Mouse (Mus musculus): Measurements from ENCODE around the gene Fanci. TPM values are rescaled to one million over a fixed set of nuclear protein-coding genes. Genes with fewer than 3 reads are reported as not detected.

Fanci gene
- polyA plus RNA-seq, 1 experiment from 2014 or later = 7.4 TPM

DNA sequence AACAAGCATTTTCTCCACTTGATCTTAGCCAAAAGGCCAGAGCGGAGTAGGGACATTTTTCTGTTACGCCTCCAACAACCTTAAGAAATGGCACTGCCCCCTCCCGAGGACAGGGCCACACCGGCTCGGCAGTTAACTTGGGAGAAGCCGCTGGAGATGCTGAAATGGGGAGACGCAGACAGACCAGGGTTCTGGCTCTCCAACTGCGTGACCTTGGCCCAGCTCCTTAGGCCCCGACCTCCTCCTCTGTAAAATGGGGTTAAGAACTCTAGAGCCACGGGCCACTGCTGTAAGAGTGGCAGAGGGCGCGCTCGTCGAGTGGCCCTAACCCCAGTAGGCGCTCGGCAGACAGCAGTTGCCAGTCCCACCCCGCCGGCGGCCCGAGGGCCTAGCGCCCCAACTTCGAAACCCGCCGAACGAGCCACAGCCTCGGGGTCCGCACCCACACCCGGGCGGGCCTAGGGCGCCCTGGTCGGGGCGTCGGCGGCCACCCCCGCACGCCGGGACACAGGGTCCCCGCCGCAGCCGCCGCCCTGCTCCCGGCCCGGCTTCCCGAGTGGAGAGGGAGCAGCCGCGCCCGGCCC, 73.8 kb downstream of the Fanci start:
- WGBS (ENCODE audit: insufficient replicate concordance) = under 1% methylated on average over 43 of the region's 47 CpGs

DNA sequence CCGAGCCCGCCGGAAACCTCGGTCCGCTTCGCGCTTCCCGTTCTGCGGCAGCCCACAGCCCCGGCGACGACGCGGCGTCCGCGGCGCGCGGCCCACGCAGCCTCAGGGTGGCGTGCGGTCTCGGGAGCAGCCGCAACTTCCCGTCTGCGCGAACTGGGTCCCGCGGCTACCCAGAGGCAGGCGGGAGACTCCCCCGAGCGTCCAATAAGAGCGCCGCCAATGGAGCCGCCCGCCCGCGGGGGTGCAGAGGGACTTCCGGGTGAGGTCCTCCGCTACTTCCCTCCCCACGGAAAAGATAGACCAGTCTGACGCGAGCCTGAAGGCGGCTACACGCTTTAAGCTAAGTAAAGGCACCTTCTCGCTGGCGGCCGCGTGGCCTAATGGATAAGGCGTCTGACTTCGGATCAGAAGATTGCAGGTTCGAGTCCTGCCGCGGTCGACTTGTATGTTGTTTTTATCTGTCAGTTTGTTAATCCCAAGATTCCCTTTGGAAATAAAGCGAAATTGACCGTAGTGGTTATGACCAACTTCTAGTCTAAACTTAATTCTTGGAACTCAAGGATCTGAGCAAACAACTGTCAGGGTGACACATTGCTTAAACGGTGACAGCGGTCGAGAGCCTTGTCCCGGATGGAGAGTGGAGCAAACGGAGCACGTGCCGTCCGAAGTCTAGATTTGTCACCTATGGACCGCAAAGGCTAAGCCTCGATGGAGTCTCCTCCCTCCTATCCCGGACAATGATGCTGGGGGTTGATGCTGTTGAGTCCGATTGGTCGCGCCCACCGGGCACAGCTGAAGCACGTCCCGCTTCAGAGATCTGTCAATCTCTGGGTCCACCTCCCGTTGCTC, 74.5 kb downstream of the Fanci start, which contains the start of gene Polg:
Gene Polg (minus strand): TSS at position 310 of the 849 bp plus-strand sequence.
- peak; percentile 94 for ATAC-seq (ENCODE audit: low read depth)
- Histone ChIP-seq H3K9ac (ENCODE audit: low read depth, low read length) (peak within 1 kb of the TSS; percentile 82), H3K9me3 (replicated peaks; ENCODE audit: control insufficient read depth, low read length) (no peaks in the 10 kb centered on the region), H3K27me3 (ENCODE audit: control insufficient read depth, insufficient read depth, low read depth, low read length) (peaks cover 4% of the 10 kb centered on the region; the same call in 1 of the 2 replicates), H3K4me2 (ENCODE audit: low read depth, low read length) (peak within 1 kb of the TSS; percentile 93), H3K4me1 (ENCODE audit: control insufficient read depth, low read depth, low read length) (peaks cover 25% of the 10 kb centered on the region), H3K36me3 (ENCODE audit: control insufficient read depth, insufficient read depth) (peaks cover 9% of the 10 kb centered on the region), H3K4me3 (ENCODE audit: low read depth, low read length) (peak within 1 kb of the TSS; percentile 86), H3K27ac (ENCODE audit: low read length) (peak within 1 kb of the TSS; percentile 83)
- under 1% methylated on average over 68 of the region's 76 CpGs for WGBS (ENCODE audit: insufficient replicate concordance)

More for the DNA sequence above, 73.8 kb downstream of the Fanci start:
- H3K27me3 ChIP-seq (ENCODE audit: control insufficient read depth, insufficient read depth, low read depth, low read length) = peaks cover 4% of the 10 kb centered on the region; the same call in 1 of the 2 replicates
- peak overlapping the region; percentile 86 for H3K4me3 ChIP-seq (ENCODE audit: low read depth, low read length)
- peak overlapping the region; percentile 83 for H3K27ac ChIP-seq (ENCODE audit: low read length)
- H3K9me3 ChIP-seq (replicated peaks; ENCODE audit: control insufficient read depth, low read length) = no peaks in the 10 kb centered on the region
- H3K36me3 ChIP-seq (ENCODE audit: control insufficient read depth, insufficient read depth) = peaks cover 11% of the 10 kb centered on the region
- H3K9ac ChIP-seq (ENCODE audit: low read depth, low read length) = peak overlapping the region; percentile 82
- H3K4me1 ChIP-seq (ENCODE audit: control insufficient read depth, low read depth, low read length) = peaks cover 25% of the 10 kb centered on the region
- H3K4me2 ChIP-seq (ENCODE audit: low read depth, low read length) = peak overlapping the region; percentile 93
- ATAC-seq (ENCODE audit: low read depth) = peak; percentile 19

DNA sequence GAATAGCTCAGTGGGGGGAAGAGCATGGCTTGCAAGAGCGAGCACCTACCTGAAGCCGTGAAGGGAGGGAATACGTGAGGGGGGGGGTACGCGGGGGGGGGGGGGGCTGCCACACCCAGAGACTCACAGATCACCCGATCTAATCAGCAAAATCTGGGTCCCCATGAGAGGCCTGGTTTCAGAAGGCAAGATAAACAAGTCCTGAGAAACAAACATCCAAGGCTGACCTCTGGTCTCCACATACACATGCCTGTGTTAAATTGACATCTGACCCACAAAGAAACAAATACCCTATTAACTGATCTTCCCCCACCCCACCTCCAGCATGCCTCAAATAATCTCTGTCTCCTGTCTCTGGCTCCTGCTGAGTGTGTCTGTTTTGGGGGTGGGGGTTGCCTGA, 76.2 kb downstream of the Fanci start:
- 13% methylated on average over 3 of the region's 6 CpGs for WGBS (ENCODE audit: insufficient replicate concordance)

DNA sequence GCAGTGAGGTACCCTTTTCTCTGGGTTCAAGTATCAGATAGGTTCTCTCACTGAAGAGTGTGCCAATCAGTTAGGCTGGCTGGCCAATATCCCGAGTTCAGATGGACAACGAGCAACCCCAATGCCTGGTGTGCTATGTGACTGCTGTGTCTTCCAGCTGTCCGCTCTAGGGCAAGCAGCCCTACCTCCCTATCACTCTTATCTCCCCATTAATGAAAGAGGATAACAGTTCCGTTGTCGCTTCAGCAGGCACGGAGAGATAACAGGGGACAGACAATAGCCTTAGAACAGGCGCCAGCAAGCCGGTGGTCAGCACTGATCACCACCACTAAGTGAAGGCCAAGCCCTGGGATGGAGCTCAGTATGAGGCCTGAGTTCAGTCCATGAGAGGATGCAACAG, 77.3 kb downstream of the Fanci start:
- H3K27me3 ChIP-seq (ENCODE audit: control insufficient read depth, insufficient read depth, low read depth, low read length) = peaks cover 4% of the 10 kb centered on the region; the same call in 1 of the 2 replicates
- peaks cover 24% of the 10 kb centered on the region for H3K4me1 ChIP-seq (ENCODE audit: control insufficient read depth, low read depth, low read length)
- WGBS (ENCODE audit: insufficient replicate concordance) = 15% methylated on average over 8 of the region's 8 CpGs
- no peak overlapping the region for H3K9ac ChIP-seq (ENCODE audit: low read depth, low read length)
- H3K36me3 ChIP-seq (ENCODE audit: control insufficient read depth, insufficient read depth) = no peaks in the 10 kb centered on the region
- H3K27ac ChIP-seq (ENCODE audit: low read length) = no peak overlapping the region
- ATAC-seq (ENCODE audit: low read depth) = no peak
- H3K4me3 ChIP-seq (ENCODE audit: low read depth, low read length) = no peak overlapping the region
- no peak overlapping the region; the same call in 1 of the 2 replicates for H3K4me2 ChIP-seq (ENCODE audit: low read depth, low read length)
- H3K9me3 ChIP-seq (replicated peaks; ENCODE audit: control insufficient read depth, low read length) = no peaks in the 10 kb centered on the region

More for the DNA sequence above, 76.2 kb downstream of the Fanci start:
- Histone ChIP-seq H3K27ac (ENCODE audit: low read length) (no peak overlapping the region), H3K4me3 (ENCODE audit: low read depth, low read length) (no peak overlapping the region), H3K4me1 (ENCODE audit: control insufficient read depth, low read depth, low read length) (peaks cover 25% of the 10 kb centered on the region), H3K4me2 (ENCODE audit: low read depth, low read length) (peak overlapping the region; percentile 38; the same call in 1 of the 2 replicates), H3K36me3 (ENCODE audit: control insufficient read depth, insufficient read depth) (no peaks in the 10 kb centered on the region), H3K9ac (ENCODE audit: low read depth, low read length) (no peak overlapping the region), H3K27me3 (ENCODE audit: control insufficient read depth, insufficient read depth, low read depth, low read length) (peaks cover 4% of the 10 kb centered on the region; the same call in 1 of the 2 replicates), H3K9me3 (replicated peaks; ENCODE audit: control insufficient read depth, low read length) (no peaks in the 10 kb centered on the region)
- no peak for ATAC-seq (ENCODE audit: low read depth)

DNA sequence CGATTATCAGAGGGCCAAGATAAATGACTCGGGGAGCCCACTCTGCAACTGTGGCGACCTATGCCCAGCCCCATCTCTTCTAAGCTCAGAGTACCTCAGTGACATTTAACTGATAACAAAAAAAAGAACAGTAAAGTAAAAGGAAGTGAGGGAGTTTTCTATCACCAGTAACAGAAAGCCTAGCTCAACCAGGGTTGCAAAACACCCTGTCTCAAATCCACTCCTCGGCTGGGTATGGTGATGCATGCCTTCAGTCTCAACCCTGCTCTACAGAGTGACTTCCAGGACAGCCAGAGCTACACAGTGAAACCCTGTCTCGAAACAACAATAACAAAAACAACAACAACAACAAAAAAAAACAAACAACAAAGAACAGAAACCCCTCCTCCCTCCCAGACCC, 78.0 kb downstream of the Fanci start:
- peaks cover 16% of the 10 kb centered on the region for H3K4me1 ChIP-seq (ENCODE audit: control insufficient read depth, low read depth, low read length)
- WGBS (ENCODE audit: insufficient replicate concordance) = 21% methylated on average over 5 of the region's 5 CpGs

DNA sequence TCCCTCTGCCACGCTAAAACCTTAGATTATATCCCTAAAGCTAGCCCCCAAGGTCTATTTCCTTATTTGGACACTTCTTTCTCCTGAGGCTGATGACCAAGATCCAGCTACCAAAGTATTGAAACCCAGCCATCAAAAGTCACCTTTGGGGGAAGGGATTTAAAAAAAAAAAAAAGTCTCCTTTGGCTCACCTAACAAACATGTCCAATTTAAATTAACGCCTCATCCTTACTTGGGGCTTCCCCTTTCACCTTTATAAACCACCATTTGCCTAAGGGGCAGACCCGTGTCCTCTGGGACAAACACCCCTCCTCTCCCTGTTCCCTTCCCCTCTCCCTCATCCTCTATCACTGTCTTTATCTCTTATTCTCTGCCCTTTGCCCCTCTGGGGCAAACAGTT, 79.0 kb downstream of the Fanci start:
- Histone ChIP-seq H3K36me3 (ENCODE audit: control insufficient read depth, insufficient read depth) (no peaks in the 10 kb centered on the region), H3K4me2 (ENCODE audit: low read depth, low read length) (no peak overlapping the region), H3K9ac (ENCODE audit: low read depth, low read length) (no peak overlapping the region), H3K27ac (ENCODE audit: low read length) (no peak overlapping the region), H3K4me3 (ENCODE audit: low read depth, low read length) (no peak overlapping the region), H3K4me1 (ENCODE audit: control insufficient read depth, low read depth, low read length) (peaks cover 10% of the 10 kb centered on the region), H3K9me3 (replicated peaks; ENCODE audit: control insufficient read depth, low read length) (no peaks in the 10 kb centered on the region), H3K27me3 (ENCODE audit: control insufficient read depth, insufficient read depth, low read depth, low read length) (peaks cover 4% of the 10 kb centered on the region; the same call in 1 of the 2 replicates)
- ATAC-seq (ENCODE audit: low read depth) = no peak
- 42% methylated on average over 3 of the region's 3 CpGs for WGBS (ENCODE audit: insufficient replicate concordance)

More for the DNA sequence above, 78.0 kb downstream of the Fanci start:
- H3K27me3 ChIP-seq (ENCODE audit: control insufficient read depth, insufficient read depth, low read depth, low read length) = peaks cover 4% of the 10 kb centered on the region; the same call in 1 of the 2 replicates
- no peak overlapping the region for H3K27ac ChIP-seq (ENCODE audit: low read length)
- ATAC-seq (ENCODE audit: low read depth) = no peak
- no peak overlapping the region for H3K9ac ChIP-seq (ENCODE audit: low read depth, low read length)
- H3K4me2 ChIP-seq (ENCODE audit: low read depth, low read length) = no peak overlapping the region
- H3K9me3 ChIP-seq (replicated peaks; ENCODE audit: control insufficient read depth, low read length) = no peaks in the 10 kb centered on the region
- H3K36me3 ChIP-seq (ENCODE audit: control insufficient read depth, insufficient read depth) = no peaks in the 10 kb centered on the region
- H3K4me3 ChIP-seq (ENCODE audit: low read depth, low read length) = no peak overlapping the region

DNA sequence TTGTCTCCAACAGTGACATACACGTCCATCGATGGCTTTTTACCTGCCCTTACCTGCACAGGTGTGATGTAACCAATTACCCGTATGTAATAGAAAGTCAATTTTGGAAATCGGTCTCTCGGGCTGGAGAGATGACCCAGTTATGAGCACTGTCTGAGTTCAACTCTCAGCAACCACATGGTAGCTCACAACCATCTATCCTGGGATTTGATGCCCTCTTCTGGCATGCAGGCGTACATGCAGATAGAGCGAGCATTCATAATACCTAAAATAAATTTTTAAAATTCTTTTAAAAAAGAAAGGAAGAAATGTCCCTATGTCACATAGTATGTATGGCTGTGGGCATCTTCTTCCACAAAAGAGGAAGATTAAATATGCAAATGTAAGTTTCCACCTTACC, 79.7 kb downstream of the Fanci start:
- Histone ChIP-seq H3K4me3 (ENCODE audit: low read depth, low read length) (no peak overlapping the region), H3K4me2 (ENCODE audit: low read depth, low read length) (no peak overlapping the region), H3K9ac (ENCODE audit: low read depth, low read length) (no peak overlapping the region), H3K9me3 (replicated peaks; ENCODE audit: control insufficient read depth, low read length) (no peaks in the 10 kb centered on the region), H3K4me1 (ENCODE audit: control insufficient read depth, low read depth, low read length) (peaks cover 10% of the 10 kb centered on the region), H3K27ac (ENCODE audit: low read length) (no peak overlapping the region), H3K27me3 (ENCODE audit: control insufficient read depth, insufficient read depth, low read depth, low read length) (peaks cover 4% of the 10 kb centered on the region; the same call in 1 of the 2 replicates), H3K36me3 (ENCODE audit: control insufficient read depth, insufficient read depth) (no peaks in the 10 kb centered on the region)
- WGBS (ENCODE audit: insufficient replicate concordance) = 50% methylated on average over 7 of the region's 7 CpGs
- no peak for ATAC-seq (ENCODE audit: low read depth)

DNA sequence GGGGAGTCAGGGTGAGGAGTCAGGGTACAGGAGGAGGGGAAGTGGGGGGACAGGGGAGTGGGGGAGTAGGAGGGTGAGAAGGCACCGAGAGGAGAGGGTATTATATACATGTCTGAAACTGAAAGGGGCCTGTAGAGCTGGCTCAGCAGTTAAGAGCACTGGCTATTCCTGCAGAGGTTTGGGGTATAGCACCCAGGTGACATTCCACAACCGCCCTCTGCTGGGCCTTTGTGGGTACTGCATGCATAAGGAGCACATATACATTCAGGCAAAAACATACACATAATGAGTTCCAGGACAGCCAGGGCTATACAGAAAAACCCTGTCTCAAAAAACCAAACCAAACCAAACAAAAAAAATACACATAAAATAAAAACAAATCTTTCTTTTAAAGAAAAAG, 81.1 kb downstream of the Fanci start:
- Histone ChIP-seq H3K27me3 (ENCODE audit: control insufficient read depth, insufficient read depth, low read depth, low read length) (peaks cover 1% of the 10 kb centered on the region; the same call in 1 of the 2 replicates), H3K4me1 (ENCODE audit: control insufficient read depth, low read depth, low read length) (peaks cover 3% of the 10 kb centered on the region), H3K36me3 (ENCODE audit: control insufficient read depth, insufficient read depth) (no peaks in the 10 kb centered on the region), H3K4me3 (ENCODE audit: low read depth, low read length) (no peak overlapping the region), H3K27ac (ENCODE audit: low read length) (no peak overlapping the region), H3K9ac (ENCODE audit: low read depth, low read length) (no peak overlapping the region), H3K4me2 (ENCODE audit: low read depth, low read length) (no peak overlapping the region), H3K9me3 (replicated peaks; ENCODE audit: control insufficient read depth, low read length) (no peaks in the 10 kb centered on the region)
- ATAC-seq (ENCODE audit: low read depth) = no peak
- 40% methylated on average over 2 of the region's 2 CpGs for WGBS (ENCODE audit: insufficient replicate concordance)
